Mouse (Mus musculus): ENCODE measurements at regions not wholly inside any gene's neighbourhood (a gene's known extent, or its start where the extent isn't known, plus 50 kb on each side); places are given as distances from the start of the nearest gene placed in this dataset.

GRCm38 (mm10) chr7:36829710-36830109, 131.8 kb downstream of the Tshz3 start:
- DNase-seq (ENCODE audit: low read depth) = no peak

- DNase-seq (ENCODE audit: low read depth) = no peak
Measured at GRCm38 (mm10) chr7:36830155-36830554, 132.2 kb downstream of the Tshz3 start.

DNA sequence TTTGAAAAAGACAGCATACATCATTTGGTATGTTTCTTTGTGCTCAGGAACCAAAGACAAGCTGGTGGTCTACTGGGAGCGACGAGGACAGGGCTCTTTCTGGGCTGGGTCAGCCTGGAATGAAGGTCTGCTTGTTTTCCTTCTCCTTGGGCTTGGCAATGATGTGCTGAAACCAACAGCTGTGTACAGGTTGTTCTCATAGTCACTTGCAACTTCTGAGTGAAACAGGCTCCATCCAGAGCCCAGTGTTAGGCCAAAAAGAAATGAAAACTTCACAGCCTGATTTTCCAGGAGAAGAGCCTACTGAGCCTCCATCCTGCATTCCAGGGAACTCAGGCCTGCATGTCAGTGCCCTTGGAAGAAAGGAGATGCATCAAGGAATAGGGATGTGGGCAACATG, 150.4 kb downstream of the Tshz3 start:
- no peak for DNase-seq (ENCODE audit: low read depth)

GRCm38 (mm10) chr7:36851275-36851889, 153.5 kb downstream of the Tshz3 start:
- no peak for DNase-seq (ENCODE audit: low read depth)

GRCm38 (mm10) chr7:36854308-36854707, 156.4 kb downstream of the Tshz3 start:
- peak; percentile 4 for DNase-seq (ENCODE audit: low read depth)

DNA sequence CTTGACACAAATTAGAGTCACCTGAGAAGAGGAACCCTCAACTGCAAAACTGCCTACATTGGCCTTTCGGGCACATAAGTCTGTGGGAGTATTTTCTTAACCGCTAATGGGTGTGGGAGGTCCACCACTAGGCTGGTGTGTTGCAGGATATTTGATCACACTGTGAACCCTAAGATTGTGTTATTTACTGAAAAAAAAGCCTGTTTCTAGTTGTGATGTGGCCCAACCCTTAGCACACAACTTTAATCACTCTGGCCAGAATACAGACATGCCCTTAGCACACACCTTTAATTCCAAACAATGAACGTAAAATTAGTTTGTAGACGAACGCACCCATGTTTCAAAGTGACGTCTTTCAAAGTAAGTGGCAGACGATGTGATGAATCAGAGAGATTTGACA, 161.5 kb downstream of the Tshz3 start:
- DNase-seq (ENCODE audit: low read depth) = no peak

DNA sequence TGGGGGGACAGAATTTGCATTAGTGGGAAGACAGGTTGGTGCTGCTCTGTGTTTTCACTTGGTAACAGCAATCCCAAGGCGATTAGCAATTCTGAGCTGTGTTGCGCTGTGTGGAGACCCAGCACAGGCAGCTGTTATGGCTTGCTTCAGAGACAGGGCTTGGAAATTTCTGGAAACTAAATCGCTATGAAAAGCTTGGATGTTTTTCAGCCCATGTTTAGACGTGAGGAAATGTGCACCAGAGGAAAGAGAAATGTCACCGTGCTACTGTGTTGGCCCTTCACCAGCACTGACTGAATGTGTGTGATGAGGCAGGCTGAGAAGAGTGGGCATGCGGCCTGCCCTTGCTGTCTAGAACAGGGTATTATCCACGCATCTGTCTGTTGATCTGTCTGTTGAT, 164.6 kb downstream of the Tshz3 start:
- no peak for DNase-seq (ENCODE audit: low read depth)

GRCm38 (mm10) chr7:36863745-36864144, 165.8 kb downstream of the Tshz3 start:
- no peak for DNase-seq (ENCODE audit: low read depth)

GRCm38 (mm10) chr7:36864675-36865074, 166.8 kb downstream of the Tshz3 start:
- DNase-seq (ENCODE audit: low read depth) = no peak

- no peak for DNase-seq (ENCODE audit: low read depth)
Measured at GRCm38 (mm10) chr7:36866602-36867001, 168.7 kb downstream of the Tshz3 start.

- DNase-seq (ENCODE audit: low read depth) = no peak
Measured at GRCm38 (mm10) chr7:36874004-36874403, 176.1 kb downstream of the Tshz3 start.

DNA sequence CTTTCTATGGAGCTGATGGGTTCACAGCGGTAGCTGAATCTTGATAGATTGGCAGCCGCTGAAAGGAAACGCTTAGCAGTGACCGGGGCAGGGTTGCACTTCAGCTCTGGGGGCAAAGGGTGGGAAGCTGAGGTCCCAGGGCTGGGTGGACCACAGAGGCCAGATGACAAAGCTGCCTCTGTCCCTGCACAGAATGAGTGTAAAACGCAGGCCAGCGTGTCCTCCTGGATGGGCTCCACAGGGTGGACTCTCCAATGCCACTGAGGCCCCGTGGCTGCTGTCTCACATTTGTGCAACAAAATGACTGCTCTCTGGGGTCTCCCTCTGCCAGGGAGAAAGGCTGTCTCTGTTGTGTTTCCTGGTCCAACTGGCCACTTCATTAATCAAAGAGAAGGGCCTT, 179.8 kb downstream of the Tshz3 start:
- no peak for DNase-seq (ENCODE audit: low read depth)

DNA sequence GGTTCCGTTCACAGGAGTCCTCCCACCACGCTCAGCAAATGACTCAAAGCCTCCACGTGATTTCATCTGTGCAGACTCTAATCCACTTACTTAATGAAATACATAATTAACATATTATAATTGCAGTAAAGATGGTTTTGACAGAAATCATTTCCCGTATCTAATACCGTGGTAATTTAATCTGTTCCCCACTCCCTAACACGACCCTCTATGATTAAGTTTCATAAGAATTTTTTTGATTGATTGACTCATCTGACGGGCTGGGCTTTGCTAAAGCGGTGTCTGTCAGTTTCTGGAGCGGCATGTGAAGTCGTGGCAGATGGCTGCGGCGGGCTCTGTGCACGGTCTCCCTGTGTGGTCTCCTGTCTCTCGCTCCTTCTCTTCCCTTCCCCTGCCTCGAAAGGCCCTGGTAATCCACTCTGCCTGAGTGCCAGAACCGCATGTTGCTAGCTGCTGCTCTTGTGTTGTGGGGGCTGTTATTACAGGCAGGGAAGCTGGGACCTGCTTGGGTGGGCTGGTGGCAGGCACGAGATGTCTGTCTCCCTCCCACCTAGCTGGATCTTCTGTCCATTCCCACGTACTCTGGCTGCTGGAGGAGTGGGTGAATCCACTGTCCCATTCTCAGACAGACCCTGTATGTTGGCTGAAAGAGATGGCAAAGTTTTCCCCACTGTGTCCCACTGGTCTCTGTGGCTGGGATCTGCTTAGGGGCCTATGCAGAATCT, 195.0 kb downstream of the Tshz3 start:
- no peak for DNase-seq (ENCODE audit: low read depth)

- no peak for DNase-seq (ENCODE audit: low read depth)
Measured at GRCm38 (mm10) chr7:36896339-36896738, 198.4 kb downstream of the Tshz3 start.

DNA sequence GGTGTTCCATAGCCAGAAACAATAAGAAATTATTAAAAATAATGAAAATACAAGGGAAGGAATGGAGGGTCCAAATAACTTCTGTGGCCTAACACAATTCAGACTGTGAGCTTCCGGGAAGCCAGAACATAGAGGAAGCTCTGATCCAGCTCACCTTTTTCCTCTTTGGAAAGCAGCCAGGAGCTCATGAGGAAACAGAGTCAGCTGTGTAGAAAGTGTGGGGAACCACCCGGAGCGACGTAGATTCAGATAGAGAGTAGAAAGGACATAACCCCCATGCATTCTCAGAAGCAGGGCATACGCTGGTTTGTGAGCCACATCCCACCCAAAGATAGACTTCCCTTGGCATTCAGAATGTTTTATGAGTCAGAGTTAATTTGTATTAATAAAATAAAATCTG, 203.6 kb downstream of the Tshz3 start:
- DNase-seq (ENCODE audit: low read depth) = no peak

DNA sequence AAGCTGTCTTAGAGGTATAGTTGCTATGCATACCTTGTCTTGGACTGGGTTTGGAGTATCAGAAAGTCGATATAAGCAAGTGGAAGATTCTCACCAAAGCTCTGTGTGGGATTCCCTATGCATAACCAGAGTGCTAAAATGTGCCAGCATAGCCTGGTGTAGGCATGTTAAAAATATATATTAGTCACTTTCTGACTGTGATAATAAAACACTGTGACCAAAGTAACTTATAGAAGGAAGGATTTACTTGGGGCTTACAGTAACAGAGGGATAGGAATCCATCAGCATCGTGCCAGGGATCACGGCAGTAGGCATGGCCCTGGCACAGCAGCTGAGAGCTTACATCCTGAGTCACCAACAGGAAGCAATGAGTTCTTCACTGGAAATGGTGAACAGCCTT, 215.4 kb downstream of the Tshz3 start:
- no peak for DNase-seq (ENCODE audit: low read depth)

DNA sequence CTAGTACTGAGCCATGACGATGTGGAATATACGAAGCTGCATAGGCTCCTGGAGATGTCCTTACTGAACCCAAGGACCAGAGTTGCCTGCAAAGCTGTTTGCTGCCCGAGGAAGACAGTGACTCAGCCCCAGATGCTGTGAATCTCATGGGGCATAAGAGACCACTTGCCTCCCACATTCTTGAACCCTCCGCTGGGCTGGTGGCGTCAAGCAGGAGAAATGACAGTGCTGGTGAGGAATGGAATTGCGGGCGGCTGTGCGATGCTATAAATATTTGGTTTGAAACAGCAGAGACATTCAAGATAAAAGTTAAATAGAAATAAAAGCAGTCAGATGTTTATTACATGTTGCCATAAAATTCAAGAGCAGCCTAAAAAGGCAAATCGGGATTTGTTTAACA, 216.3 kb downstream of the Tshz3 start:
- no peak for DNase-seq (ENCODE audit: low read depth)

GRCm38 (mm10) chr7:36915171-36915570, 217.3 kb downstream of the Tshz3 start:
- no peak for DNase-seq (ENCODE audit: low read depth)

DNA sequence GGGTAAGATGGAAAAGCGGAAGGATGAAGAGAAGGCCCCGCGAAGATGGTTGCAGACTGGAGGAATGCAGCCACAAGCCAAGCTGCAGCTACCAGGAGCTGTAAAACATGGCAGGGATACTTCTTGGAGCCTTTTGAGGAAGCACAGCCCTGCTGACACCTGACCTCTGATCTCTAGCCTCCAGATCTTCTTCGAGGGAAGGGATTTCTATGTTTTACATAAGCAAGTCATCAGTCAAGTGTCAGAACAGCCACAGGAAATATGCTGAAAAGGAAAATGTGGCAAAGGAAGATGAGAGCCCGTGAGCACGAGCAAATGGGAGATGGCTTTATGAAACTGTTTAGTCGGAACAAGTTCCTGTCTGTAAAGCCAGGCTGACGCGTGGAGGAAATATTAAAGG, 219.1 kb downstream of the Tshz3 start:
- no peak for DNase-seq (ENCODE audit: low read depth)

- no peak for DNase-seq (ENCODE audit: low read depth)
Measured at GRCm38 (mm10) chr7:36919413-36919812, 221.5 kb downstream of the Tshz3 start.

DNA sequence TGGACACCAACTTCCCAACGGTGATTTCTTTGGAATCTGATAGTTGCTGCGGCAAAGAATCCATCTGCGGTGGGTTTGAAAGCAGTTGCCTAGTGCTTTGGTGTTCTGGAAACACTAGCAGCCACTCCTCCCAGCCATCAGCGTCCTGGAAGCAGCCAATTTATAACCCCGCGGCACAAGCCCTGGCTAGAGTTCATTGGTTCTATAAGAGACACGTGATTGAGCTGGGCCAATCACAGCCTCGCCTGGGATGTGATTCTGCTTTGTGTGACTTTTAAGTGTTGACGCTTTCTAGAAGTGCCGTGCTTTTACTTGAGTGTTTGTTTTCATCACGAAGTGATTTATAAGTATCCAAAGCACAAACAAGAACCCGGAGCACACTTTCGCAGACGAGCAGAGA, 223.1 kb downstream of the Tshz3 start:
- no peak for DNase-seq (ENCODE audit: low read depth)

GRCm38 (mm10) chr7:36933490-36933889, 235.6 kb downstream of the Tshz3 start:
- DNase-seq (ENCODE audit: low read depth) = no peak

GRCm38 (mm10) chr7:36934792-36935555, 237.1 kb downstream of the Tshz3 start:
- no peak for DNase-seq (ENCODE audit: low read depth)
